Mouse (Mus musculus): Measurements from ENCODE around the gene Aknad1.

Aknad1 gene

DNA sequence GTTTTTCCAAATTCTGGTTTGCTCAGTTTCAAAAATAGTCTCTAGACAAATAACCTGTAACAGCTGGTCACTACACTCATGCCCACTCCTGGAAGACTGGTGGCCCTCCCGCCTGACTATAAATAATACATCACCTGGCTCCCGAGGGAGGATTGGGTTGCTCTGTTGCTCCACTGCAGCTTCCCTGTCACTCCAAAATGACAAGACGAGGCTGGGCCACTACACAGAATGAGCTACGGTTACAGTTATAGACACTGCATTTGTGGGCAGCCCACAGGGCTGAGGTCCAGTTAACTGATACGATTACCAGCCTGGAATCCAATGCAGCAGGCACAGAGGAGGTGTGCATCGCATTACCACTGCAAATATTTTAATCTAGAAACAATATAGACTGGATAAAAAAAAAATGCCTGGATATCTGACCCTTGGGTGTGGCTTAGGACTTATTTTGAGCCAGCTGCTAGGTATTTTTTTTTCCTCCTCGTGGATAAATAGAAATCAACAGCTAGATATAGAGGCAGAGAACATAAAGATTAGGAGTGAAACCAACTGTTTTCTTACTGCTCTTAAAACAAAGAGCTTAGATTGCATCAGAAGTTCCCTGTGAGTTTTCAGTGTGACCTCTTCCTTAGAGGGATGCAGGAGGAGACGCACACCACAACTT, at the start of gene Aknad1:
TSS of gene Aknad1 (plus strand) at position 614 of the 664 bp plus-strand sequence.
- DNase-seq, result no peak

DNA sequence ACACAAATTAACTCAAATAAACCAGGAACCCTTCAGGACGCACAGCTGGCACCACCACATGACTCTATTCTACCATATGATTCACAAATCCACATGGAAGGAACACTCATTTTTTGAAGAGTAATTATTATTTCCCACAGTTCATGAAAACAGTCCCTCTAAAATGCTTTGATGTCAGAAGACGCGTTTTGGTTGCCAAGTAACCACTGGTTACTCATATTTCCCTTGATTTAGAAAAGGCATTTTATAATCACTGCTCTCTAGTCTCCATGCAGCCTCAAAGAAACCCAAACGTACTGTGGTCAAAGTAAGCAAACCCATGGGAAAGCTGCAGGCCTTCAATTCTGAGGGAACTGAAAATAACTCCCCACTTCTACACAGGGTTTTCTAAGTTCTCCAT, 49.5 kb upstream of the Aknad1 start:
- DNase-seq, result no peak

DNA sequence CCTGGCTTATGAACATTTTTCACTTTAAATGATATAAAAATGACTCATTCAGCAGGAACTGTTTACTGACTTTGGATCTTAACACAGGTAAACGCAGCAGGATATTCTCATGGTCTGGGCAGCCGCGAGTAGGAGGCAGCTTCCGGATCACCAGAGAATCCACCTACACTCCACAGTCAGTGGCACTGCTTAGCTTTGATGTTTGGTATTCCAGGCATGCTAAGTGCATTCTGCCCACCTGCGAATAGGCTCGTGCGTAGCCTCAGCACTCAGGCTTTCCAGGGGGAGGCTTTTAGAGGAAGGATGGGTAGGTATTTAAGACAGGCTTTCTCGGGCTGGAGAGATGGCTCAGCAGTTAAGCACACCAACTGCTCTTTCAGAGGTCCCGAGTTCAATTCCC, 45.1 kb upstream of the Aknad1 start:
- peak; percentile 39 to 44 for DNase-seq

- DNase-seq, result no peak
Observed at GRCm38 (mm10) chr3:108698662-108699061, 40.8 kb upstream of the Aknad1 start.

- no peak for DNase-seq
Observed at GRCm38 (mm10) chr3:108699786-108700185, 39.7 kb upstream of the Aknad1 start.

- DNase-seq, result no peak
Observed at GRCm38 (mm10) chr3:108701256-108701655, 38.2 kb upstream of the Aknad1 start.

DNA sequence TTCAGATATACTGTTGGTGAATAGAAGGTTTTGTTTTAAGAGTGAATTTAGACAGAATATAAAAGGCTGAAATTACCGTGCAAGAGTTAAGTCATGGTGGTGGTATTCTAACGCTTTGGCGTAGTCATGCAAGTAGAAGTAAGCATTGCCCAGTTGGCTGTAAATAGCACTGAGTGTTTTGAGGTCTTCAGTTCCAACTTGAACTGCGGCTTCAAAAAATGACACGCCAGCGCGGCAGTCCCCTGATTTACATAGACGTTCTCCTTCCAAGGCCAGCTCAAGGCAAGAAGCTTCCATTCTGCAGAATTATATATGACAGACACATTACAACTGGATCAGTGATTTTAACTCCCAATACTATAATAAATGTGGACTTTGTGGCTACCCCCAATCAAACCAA, 36.7 kb upstream of the Aknad1 start:
- DNase-seq, result no peak

GRCm38 (mm10) chr3:108711296-108711695, 28.2 kb upstream of the Aknad1 start:
- DNase-seq, result no peak

GRCm38 (mm10) chr3:108713065-108713675, 26.3 kb upstream of the Aknad1 start:
- DNase-seq, result no peak

- DNase-seq, result no peak
Observed at GRCm38 (mm10) chr3:108714837-108715236, 24.6 kb upstream of the Aknad1 start.

GRCm38 (mm10) chr3:108717896-108718502, 21.5 kb upstream of the Aknad1 start:
- DNase-seq, result no peak

DNA sequence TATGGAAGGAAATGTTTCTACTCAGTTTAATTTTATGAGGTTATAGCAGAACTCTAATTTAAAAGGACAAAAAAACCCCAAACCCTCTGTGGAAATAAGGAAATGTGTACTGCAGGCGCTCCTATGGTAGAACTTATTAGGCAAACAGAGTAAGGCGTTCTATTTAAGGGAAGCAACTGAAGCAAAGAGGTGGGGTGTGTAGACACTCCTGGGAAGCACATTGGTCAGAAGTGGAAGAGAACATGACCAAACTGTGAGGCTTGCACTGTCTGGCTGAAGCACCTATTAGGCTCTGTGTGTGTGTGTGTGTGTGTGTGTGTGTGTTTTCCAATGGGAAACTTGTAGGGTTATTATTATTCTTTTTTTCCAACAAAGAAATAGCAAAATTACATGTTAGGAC, 20.1 kb upstream of the Aknad1 start:
- no peak for DNase-seq

DNA sequence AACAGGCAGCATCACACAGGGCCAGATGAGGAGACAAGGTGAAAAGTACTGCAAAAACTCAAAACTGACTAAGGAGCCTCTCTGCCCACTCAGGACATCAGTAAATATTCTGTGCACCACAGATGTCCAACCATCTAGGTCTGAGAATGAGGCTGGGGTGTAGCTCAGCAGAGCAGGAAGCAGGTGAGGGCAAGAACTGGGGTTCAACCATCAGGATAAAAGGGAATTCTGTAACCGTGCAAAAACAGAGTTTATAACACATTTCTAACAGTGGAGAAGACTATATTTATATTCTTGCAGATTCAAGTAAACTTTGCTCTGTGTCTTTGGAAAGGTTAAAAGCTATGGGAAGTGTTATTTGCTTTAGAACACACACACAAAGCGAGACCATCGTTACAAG, 19.7 kb upstream of the Aknad1 start:
- DNase-seq, result no peak

DNA sequence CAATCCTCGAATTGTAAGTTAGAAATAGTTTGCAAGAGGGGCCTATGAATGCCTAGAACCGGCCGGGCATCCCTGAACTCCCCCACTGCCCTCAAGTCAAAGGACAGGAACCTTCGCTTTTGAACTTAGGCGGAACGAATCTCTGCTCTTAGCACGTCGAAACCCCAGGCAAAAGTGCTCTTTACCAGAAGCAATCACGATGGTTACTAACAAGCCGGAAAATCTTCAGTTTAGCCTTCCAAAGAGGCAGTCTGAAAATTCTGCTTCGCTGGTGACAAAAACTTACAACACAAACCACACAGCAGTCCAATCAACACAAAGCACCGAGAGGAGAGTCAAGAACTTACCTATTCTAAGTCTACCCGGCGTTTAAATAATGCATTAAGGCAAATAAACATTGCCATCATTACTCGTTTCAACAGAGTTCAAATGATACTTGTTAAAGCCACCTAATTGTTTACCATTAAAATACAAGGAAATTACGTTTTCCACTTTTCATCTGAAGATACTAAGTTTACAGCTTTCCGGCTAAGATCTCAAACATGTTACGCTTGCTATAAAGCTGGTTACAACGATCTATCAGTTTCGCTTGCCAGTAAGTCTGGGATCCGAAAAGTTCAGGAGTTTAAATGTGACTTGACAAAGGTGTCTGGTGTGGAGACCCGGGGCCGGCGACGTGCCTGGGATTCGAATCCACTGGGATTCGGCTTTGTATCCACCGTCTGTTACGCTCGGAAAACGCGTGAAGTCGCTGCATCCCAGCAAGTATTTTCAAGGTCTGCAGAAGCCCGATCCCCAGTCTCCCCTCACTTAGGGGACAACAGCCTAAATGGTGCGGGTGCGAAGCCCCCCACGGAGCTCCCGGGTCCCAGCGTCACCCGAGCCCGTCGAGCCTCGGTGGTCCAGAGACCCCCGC, 18.1 kb upstream of the Aknad1 start:
- peak; percentile 23 to 30 for DNase-seq

DNA sequence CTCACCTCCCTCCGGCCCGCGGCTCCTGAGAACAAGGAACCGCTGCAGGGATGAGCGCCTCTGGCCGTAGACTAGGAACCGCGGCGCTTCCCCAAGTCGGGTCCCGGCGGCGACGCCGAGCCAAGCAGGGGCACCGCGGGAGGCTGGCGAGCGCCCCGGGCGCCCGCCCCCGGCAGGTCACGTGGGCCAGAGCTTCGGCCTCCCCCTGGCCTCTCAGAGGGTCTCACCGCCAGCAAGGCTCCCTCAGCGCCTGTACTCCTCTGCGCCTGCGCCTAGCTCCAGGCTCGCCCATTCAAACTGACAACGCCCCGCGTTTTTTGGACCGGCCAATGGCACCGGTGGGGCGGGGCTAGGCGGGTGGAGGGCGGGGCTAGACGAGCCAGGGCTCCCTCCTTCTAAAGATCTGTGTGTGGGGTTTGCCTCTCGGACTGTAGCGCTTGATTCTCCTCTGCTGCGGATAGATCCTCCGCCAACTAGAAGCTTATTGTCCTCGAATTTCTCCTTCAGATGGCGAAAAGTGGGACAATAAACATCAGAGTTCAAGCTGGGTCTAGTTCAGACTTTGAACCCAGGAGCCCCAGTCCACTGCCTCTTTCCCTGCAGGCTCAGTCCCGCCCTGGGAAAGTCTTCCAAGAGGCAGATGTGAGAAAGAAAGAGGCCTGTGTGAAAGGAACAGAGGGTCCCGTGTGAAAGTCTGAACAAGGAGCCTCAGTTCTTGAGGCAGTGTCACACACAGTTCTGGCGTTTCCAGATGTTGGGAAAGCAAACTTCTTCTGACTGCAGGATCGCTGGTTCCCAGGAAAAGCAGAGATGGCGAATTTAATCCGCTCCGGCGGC, 17.2 kb upstream of the Aknad1 start, which contains the start of gene Gpsm2:
TSS of gene Gpsm2 (minus strand) at position 274 of the 837 bp plus-strand sequence.
- peak; percentile 93 to 95 for DNase-seq

DNA sequence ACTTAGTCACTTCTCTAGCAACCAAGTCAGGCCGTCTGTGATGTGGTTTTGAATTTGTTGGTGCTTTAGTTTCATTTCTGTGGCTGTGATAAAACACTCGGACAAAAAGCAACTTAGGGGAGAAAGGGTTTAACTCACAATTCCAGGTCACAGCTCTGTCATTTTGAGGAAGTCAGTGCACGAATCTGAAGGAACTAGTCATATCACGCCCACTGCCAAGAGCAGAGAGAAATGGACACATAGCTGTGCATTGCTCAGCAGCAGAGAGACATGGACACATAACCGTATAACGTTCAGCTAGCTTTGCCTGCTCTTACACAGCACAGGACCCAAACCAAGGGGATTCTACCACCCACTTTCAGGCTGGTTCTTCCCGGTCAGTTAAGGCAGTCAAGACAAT, 13.0 kb upstream of the Aknad1 start:
- DNase-seq, result no peak

GRCm38 (mm10) chr3:108727344-108727743, 12.1 kb upstream of the Aknad1 start:
- no peak for DNase-seq

GRCm38 (mm10) chr3:108727776-108728175, 11.7 kb upstream of the Aknad1 start:
- DNase-seq, result no peak

DNA sequence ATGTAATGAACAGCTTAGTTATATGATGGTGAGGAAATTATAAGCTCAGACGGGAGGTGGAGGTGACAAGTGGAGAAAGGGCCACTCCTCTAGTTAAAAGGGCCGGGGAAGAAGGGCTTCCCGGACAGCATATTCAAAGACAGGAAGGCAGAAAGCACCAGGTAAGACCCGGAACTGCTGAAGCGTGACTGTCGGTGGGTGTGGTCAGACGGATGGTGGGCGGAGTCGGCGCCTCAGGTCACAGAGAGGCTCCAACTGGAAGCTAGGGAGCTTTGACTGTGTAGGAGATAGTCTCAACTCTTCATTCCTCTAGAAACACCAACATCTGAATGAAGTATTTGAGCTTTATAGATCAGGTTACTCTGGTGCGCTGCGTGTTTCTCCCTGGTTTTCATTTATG, 9.1 kb upstream of the Aknad1 start:
- peak; percentile 36 to 43 for DNase-seq

DNA sequence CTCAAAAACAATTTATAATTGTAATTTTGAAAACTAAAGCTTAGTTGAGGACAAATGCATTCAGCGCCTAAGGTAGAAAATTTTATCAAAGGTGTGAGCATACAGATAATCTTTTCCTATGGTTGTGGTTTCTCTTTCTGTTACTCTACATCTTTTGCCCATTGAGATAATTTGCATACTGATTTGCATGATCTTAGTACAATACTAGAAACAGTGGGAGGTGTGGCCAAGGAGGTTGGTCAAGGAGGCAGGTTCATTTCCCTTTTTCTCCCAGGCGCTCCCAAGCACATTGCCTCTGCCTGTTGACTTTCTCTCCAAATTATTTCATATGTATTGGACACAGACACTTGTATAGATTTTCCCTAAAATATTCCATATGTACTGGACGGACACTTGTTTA, 1.7 kb upstream of the Aknad1 start:
- no peak for DNase-seq

DNA sequence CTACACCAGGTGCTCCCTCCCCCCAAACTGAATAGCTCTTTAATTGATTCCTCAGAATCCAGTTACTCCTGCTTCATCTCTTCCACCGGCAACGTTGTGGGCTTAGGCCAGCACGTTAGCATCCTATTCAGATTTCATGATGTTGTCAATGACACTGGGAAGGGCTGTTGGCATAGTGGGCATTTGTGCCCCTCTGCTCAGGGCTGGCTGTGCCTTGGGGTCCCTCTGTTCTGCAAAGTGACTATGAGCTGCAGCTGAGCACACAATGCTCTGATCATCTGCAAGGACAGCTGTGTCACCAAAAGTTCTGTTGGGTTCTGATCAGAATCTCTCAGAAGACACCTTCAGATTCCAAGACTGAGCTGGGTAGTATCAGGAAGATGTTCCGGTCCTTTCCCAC, 4.6 kb downstream of the Aknad1 start:
- no peak for DNase-seq

DNA sequence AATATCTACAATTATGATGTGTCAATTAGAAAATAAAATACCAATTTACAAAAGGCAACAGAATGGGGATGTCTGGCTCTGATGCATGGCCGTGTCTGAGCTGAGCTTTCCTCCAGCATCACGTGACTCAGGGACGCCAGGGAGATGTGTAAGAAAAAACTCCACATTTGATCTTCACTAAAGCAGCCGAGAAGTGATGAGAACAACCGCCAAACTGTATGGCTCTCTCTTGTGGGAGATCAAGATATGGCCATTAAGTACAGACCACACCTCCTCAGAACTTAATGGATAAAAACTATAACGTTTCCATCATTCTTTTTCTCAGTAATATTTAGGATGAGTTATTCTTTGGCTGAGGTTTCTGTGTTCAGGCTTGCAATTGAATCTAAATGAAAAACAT, 11.6 kb downstream of the Aknad1 start:
- no peak for DNase-seq
